Mouse (Mus musculus) CH12.LX (cell line): Measurements from ENCODE around the gene Tcf7. TPM values are rescaled to one million over a fixed set of nuclear protein-coding genes. Genes with fewer than 3 reads are reported as not detected.
A peak's percentile ranks its signal among the peaks of the same experiment; 100 is the strongest.

Experiments
- DNase-seq: peaks from one replicate; pipeline ENCODE4 v3.0.0-alpha.2; 2013; ENCODE audit errors: extremely low read depth
- H3K27ac ChIP-seq: 2 replicates; pipeline ENCODE4 v1.5.1; 2012; ENCODE audit warnings: low read depth, mild to moderate bottlenecking, control low read depth, moderate library complexity; ENCODE audit not compliant: insufficient read depth
- H3K27me3 ChIP-seq: replicated peaks from 2 replicates; pipeline ENCODE3; 2012; ENCODE audit warnings: inconsistent platforms
- H3K36me3 ChIP-seq, 2 experiments: replicated peaks in 1 of 2; 2 replicates each; pipeline versions ENCODE3 to v1.6.1; 2012; ENCODE audit warnings: inconsistent platforms in 1 of 2, low read length in 1 of 2, mild to moderate bottlenecking in 1 of 2, mixed read lengths in 1 of 2, moderate library complexity in 1 of 2; ENCODE audit not compliant: control insufficient read depth in 1 of 2, insufficient read depth in 1 of 2
- H3K4me1 ChIP-seq, 2 experiments: 2 replicates each; pipeline ENCODE4 v1.6.1; 2012; ENCODE audit warnings: inconsistent platforms in 1 of 2, moderate library complexity in 1 of 2; ENCODE audit not compliant: insufficient read depth in 2 of 2, control insufficient read depth in 1 of 2
- H3K4me2 ChIP-seq: 2 replicates; pipeline ENCODE4 v1.6.1; 2012; ENCODE audit warnings: low read depth, mild to moderate bottlenecking, control low read depth; ENCODE audit not compliant: poor library complexity, insufficient read depth, severe bottlenecking
- H3K4me3 ChIP-seq, 3 experiments: fragments of 150-350 bp in 1 of 3; sonication (generic) in 1 of 3; replicated peaks in 1 of 3; 2 replicates each; pipeline versions ENCODE3 to v1.5.1; 2011 to 2012; ENCODE audit warnings: low read depth in 2 of 3, low read length in 2 of 3, mild to moderate bottlenecking in 2 of 3, moderate library complexity in 2 of 3, control low read depth in 1 of 3, improper control_type of control experiment in 1 of 3, inconsistent platforms in 1 of 3, mixed read lengths in 1 of 3; ENCODE audit not compliant: poor library complexity in 1 of 3
- H3K79me2 ChIP-seq: replicated peaks from 2 replicates; pipeline ENCODE4 v1.6.1; 2012; ENCODE audit warnings: mild to moderate bottlenecking, moderate library complexity; ENCODE audit not compliant: control insufficient read depth, poor library complexity, insufficient read depth, severe bottlenecking; ENCODE audit errors: extremely low read depth
- H3K9ac ChIP-seq: 2 replicates; pipeline ENCODE4 v1.6.1; 2012; ENCODE audit warnings: low read depth, mild to moderate bottlenecking, control low read depth, moderate library complexity; ENCODE audit not compliant: insufficient read depth
- H3K9me3 ChIP-seq: replicated peaks from 2 replicates; pipeline ENCODE3; 2012; ENCODE audit warnings: low read length, inconsistent platforms, mixed read lengths
- BHLHE40 ChIP-seq: IDR thresholded peaks from 2 replicates; pipeline ENCODE4 v1.6.1; 2011; ENCODE audit warnings: mild to moderate bottlenecking, low read depth, low read length, improper control_type of control experiment
- CHD1 ChIP-seq: IDR thresholded peaks from 2 replicates; pipeline ENCODE4 v1.6.1; 2012; ENCODE audit warnings: low read depth, low read length, improper control_type of control experiment, inconsistent platforms
- CHD2 ChIP-seq: IDR thresholded peaks from 2 replicates; pipeline ENCODE4 v1.6.1; 2011; ENCODE audit warnings: low read length, improper control_type of control experiment
- CTCF ChIP-seq, 2 experiments: IDR thresholded peaks in 1 of 2; conservative IDR thresholded peaks in 1 of 2; 2 replicates each; pipeline ENCODE4 v1.5.1; 2011 to 2012; ENCODE audit warnings: low read depth in 2 of 2, low read length in 2 of 2, improper control_type of control experiment in 1 of 2, inconsistent platforms in 1 of 2, mild to moderate bottlenecking in 1 of 2, moderate library complexity in 1 of 2
- E2F4 ChIP-seq: IDR thresholded peaks from 2 replicates; pipeline ENCODE4 v1.6.1; 2011; ENCODE audit warnings: low read depth, low read length, improper control_type of control experiment; ENCODE audit not compliant: insufficient replicate concordance
- ELF1 ChIP-seq: IDR thresholded peaks from 2 replicates; pipeline ENCODE4 v1.6.1; 2014; ENCODE audit warnings: low read depth, mild to moderate bottlenecking, inconsistent platforms, low read length, improper control_type of control experiment
- EP300 ChIP-seq: IDR thresholded peaks from 2 replicates; pipeline ENCODE4 v1.6.1; 2011; ENCODE audit warnings: low read length, improper control_type of control experiment
- ETS1 ChIP-seq: conservative IDR thresholded peaks from 2 replicates; pipeline ENCODE4 v1.6.1; 2012; ENCODE audit warnings: low read depth, mild to moderate bottlenecking, inconsistent platforms, low read length, improper control_type of control experiment, moderate library complexity
- GABPA ChIP-seq: IDR thresholded peaks from 2 replicates; pipeline ENCODE4 v1.6.1; 2012; ENCODE audit warnings: low read depth, low read length, improper control_type of control experiment, inconsistent platforms; ENCODE audit not compliant: insufficient replicate concordance
- HCFC1 ChIP-seq: IDR thresholded peaks from 2 replicates; pipeline ENCODE4 v1.6.1; 2012; ENCODE audit warnings: low read depth, mild to moderate bottlenecking, inconsistent platforms, low read length, improper control_type of control experiment
- IRF4 ChIP-seq: IDR thresholded peaks from 2 replicates; pipeline ENCODE4 v1.6.1; 2014; ENCODE audit warnings: low read depth, mild to moderate bottlenecking, inconsistent platforms, low read length, improper control_type of control experiment
- JUN ChIP-seq: IDR thresholded peaks from 2 replicates; pipeline ENCODE4 v1.6.1; 2011; ENCODE audit warnings: low read depth, mild to moderate bottlenecking, low read length, improper control_type of control experiment, moderate library complexity; ENCODE audit not compliant: insufficient read depth
- JUND ChIP-seq: conservative IDR thresholded peaks from 2 replicates; pipeline ENCODE4 v1.6.1; 2011; ENCODE audit warnings: low read depth, low read length, improper control_type of control experiment
- KAT2A ChIP-seq: IDR thresholded peaks from 2 replicates; pipeline ENCODE4 v1.6.1; 2012; ENCODE audit warnings: low read length, improper control_type of control experiment, inconsistent platforms; ENCODE audit not compliant: insufficient replicate concordance
- MAFK ChIP-seq: IDR thresholded peaks from 2 replicates; pipeline ENCODE4 v1.6.1; 2011; ENCODE audit warnings: low read length, improper control_type of control experiment; ENCODE audit not compliant: insufficient replicate concordance
- MAX ChIP-seq: IDR thresholded peaks from 2 replicates; pipeline ENCODE4 v1.6.1; 2011; ENCODE audit warnings: low read length, improper control_type of control experiment
- MAZ ChIP-seq: IDR thresholded peaks from 2 replicates; pipeline ENCODE4 v1.6.1; 2012; ENCODE audit warnings: low read depth, mild to moderate bottlenecking, inconsistent platforms, low read length, improper control_type of control experiment, moderate library complexity
- MEF2A ChIP-seq: IDR thresholded peaks from 2 replicates; pipeline ENCODE4 v1.6.1; 2014; ENCODE audit warnings: low read depth, mild to moderate bottlenecking, inconsistent platforms, low read length, improper control_type of control experiment, borderline replicate concordance
- MXI1 ChIP-seq: IDR thresholded peaks from 2 replicates; pipeline ENCODE4 v1.6.1; 2011; ENCODE audit warnings: mild to moderate bottlenecking, low read depth, low read length, improper control_type of control experiment
- MYC ChIP-seq: IDR thresholded peaks from 2 replicates; pipeline ENCODE4 v1.6.1; 2011; ENCODE audit warnings: low read depth, mild to moderate bottlenecking, improper control_type of control experiment, low read length
- NELFE ChIP-seq: IDR thresholded peaks from 2 replicates; pipeline ENCODE4 v1.6.1; 2011; ENCODE audit warnings: low read depth, low read length, improper control_type of control experiment
- NRF1 ChIP-seq: IDR thresholded peaks from 2 replicates; pipeline ENCODE4 v1.6.1; 2014; ENCODE audit warnings: low read depth, mild to moderate bottlenecking, inconsistent platforms, low read length, improper control_type of control experiment, moderate library complexity
- PAX5 ChIP-seq: IDR thresholded peaks from 2 replicates; pipeline ENCODE4 v1.6.1; 2012; ENCODE audit warnings: low read length, inconsistent platforms, mixed read lengths
- POLR2A ChIP-seq: IDR thresholded peaks from 2 replicates; pipeline ENCODE4 v1.6.1; 2011; ENCODE audit warnings: low read depth, mild to moderate bottlenecking, improper control_type of control experiment, low read length
- POLR2AphosphoS2 ChIP-seq: IDR thresholded peaks from 2 replicates; pipeline ENCODE4 v1.6.1; 2011; ENCODE audit warnings: low read depth, low read length, improper control_type of control experiment
- RAD21 ChIP-seq: IDR thresholded peaks from 2 replicates; pipeline ENCODE4 v1.6.1; 2011; ENCODE audit warnings: low read depth, mild to moderate bottlenecking, low read length, improper control_type of control experiment, moderate library complexity
- RCOR1 ChIP-seq: conservative IDR thresholded peaks from 2 replicates; pipeline ENCODE4 v1.6.1; 2012; ENCODE audit warnings: low read depth, mild to moderate bottlenecking, inconsistent platforms, low read length, improper control_type of control experiment
- SIN3A ChIP-seq: IDR thresholded peaks from 2 replicates; pipeline ENCODE4 v1.6.1; 2012; ENCODE audit warnings: low read length, improper control_type of control experiment, inconsistent platforms
- SMC3 ChIP-seq: IDR thresholded peaks from 2 replicates; pipeline ENCODE4 v1.6.1; 2011; ENCODE audit warnings: low read depth, low read length, improper control_type of control experiment
- TBP ChIP-seq: conservative IDR thresholded peaks from 2 replicates; pipeline ENCODE4 v1.6.1; 2011; ENCODE audit warnings: low read depth, low read length, improper control_type of control experiment
- TCF12 ChIP-seq: IDR thresholded peaks from 2 replicates; pipeline ENCODE4 v1.6.1; 2014; ENCODE audit warnings: low read depth, mild to moderate bottlenecking, inconsistent platforms, low read length, improper control_type of control experiment
- UBTF ChIP-seq: IDR thresholded peaks from 2 replicates; pipeline ENCODE4 v1.6.1; 2012; ENCODE audit warnings: low read depth, mild to moderate bottlenecking, inconsistent platforms, low read length, improper control_type of control experiment, moderate library complexity
- USF1 ChIP-seq: IDR thresholded peaks from 2 replicates; pipeline ENCODE4 v1.6.1; 2014; ENCODE audit warnings: low read depth, mild to moderate bottlenecking, inconsistent platforms, low read length, improper control_type of control experiment
- USF2 ChIP-seq: conservative IDR thresholded peaks from 2 replicates; pipeline ENCODE4 v1.6.1; 2011; ENCODE audit warnings: low read depth, low read length, improper control_type of control experiment
- ZC3H11A ChIP-seq: IDR thresholded peaks from 2 replicates; pipeline ENCODE4 v1.6.1; 2012; ENCODE audit warnings: low read depth, mild to moderate bottlenecking, inconsistent platforms, low read length, improper control_type of control experiment
- ZKSCAN1 ChIP-seq: IDR thresholded peaks from 2 replicates; pipeline ENCODE4 v1.6.1; 2012; ENCODE audit warnings: low read depth, inconsistent platforms, low read length, improper control_type of control experiment, borderline replicate concordance
- ZMIZ1 ChIP-seq: IDR thresholded peaks from 2 replicates; pipeline ENCODE4 v1.6.1; 2012; ENCODE audit warnings: low read depth, mild to moderate bottlenecking, inconsistent platforms, low read length, improper control_type of control experiment
- ZNF384 ChIP-seq: IDR thresholded peaks from 2 replicates; pipeline ENCODE4 v1.6.1; 2012; ENCODE audit warnings: low read depth, low read length, improper control_type of control experiment, inconsistent platforms
- dilution Hi-C: fragments of 300-500 bp; cut with MboI; formaldehyde crosslinking; loops from 2 replicates; pipeline ENCODE4 v1.14.3; 2020; ENCODE audit warnings: low sequenced_read_pairs; ENCODE audit not compliant: extremely low pct_unique_long_range_greater_than_20kb, extremely low pct_ligation_motif_present
- in situ Hi-C: fragments of 300-500 bp; cut with MboI; formaldehyde crosslinking; loops from 3 replicates; pipeline ENCODE4 v1.14.3; 2019; ENCODE audit warnings: low sequenced_read_pairs, low pct_ligation_motif_present, low pct_unique_long_range_greater_than_20kb, mixed read lengths
- polyA plus RNA-seq: library from polyadenylated mRNA; unstranded; fragments of >175 nt; gene quantifications from 2 replicates; pipeline ENCODE4 v1.2.1, GENCODE M21; 2012; ENCODE audit warnings: low read depth; ENCODE audit not compliant: insufficient read length
- total RNA-seq, 2 experiments: library from RNA; depleted of rRNA; stranded (reverse); fragments of 300-350 nt in 1 of 2; fragments of >200 nt in 1 of 2; gene quantifications; 2 replicates each; pipeline ENCODE4 v1.2.3; 2012 to 2014

The Tcf7 gene
- total and polyA plus RNA-seq, 3 experiments = 0.55 to 5.5 (median 0.85) TPM

- Histone ChIP-seq H3K27me3 (peaks cover 16% of the 10 kb centered on the region), H3K79me2 (no peaks in the 10 kb centered on the region), H3K4me2 (peak overlapping the region; percentile 72), H3K27ac (no peak overlapping the region), H3K4me1 (peaks cover 17 to 66% of the 10 kb centered on the region in 2 experiments), H3K9ac (no peak overlapping the region), H3K9me3 (no peaks in the 10 kb centered on the region), H3K36me3 (no peaks in the 10 kb centered on the region), H3K4me3 (peak overlapping the region in 2 of 3 experiments; percentile 1 to 6)
- in situ Hi-C loops (no loop called here), dilution Hi-C loops (no loop called here)
- DNase-seq = peak; percentile 67
- TF ChIP-seq SMC3 = peak; percentile 25; the same call in 1 of the 2 replicates
- peak; percentile 71; the same call in 1 of the 2 replicates for TF ChIP-seq JUN
- peak; percentile 81 for TF ChIP-seq CHD2
- no peak for TF ChIP-seq MAX
- TF ChIP-seq ELF1 = no peak
- no peak for TF ChIP-seq ZC3H11A
- TF ChIP-seq JUND = no peak
- no peak for TF ChIP-seq NRF1
- TF ChIP-seq POLR2AphosphoS2 = no peak
- peak; percentile 73 for TF ChIP-seq ETS1
- peak; percentile 40; the same call in 1 of the 2 replicates for TF ChIP-seq MYC
- no peak for TF ChIP-seq POLR2A
- TF ChIP-seq TCF12 = peak; percentile 78
- no peak for TF ChIP-seq E2F4
- TF ChIP-seq ZNF384 = peak; percentile 47; the same call in 1 of the 2 replicates
- TF ChIP-seq MAZ = no peak
- no peak for TF ChIP-seq PAX5
- no peak; the same call in 1 of the 2 replicates for TF ChIP-seq SIN3A
- TF ChIP-seq MAFK = peak; percentile 92
- no peak for TF ChIP-seq USF2
- TF ChIP-seq RCOR1 = peak; percentile 83; the same call in 1 of the 2 replicates
- no peak for TF ChIP-seq KAT2A
- TF ChIP-seq GABPA = no peak
- TF ChIP-seq MEF2A = peak; percentile 66
- TF ChIP-seq CTCF (conservative IDR thresholded peaks at IDR 0.05 in 1 of 2, IDR thresholded peaks at IDR 0.05 in 1 of 2; ENCODE audit: low read depth in 2 of 2, low read length in 2 of 2) = peak; percentile 45 to 65; a peak in 3 of 4 replicates
- TF ChIP-seq MXI1 = no peak
- TF ChIP-seq TBP = no peak
- TF ChIP-seq NELFE = no peak
- TF ChIP-seq EP300 = peak; percentile 84
- TF ChIP-seq UBTF = no peak
- no peak for TF ChIP-seq HCFC1
- TF ChIP-seq ZMIZ1 = no peak
- TF ChIP-seq CHD1 = no peak
- peak; percentile 21 for TF ChIP-seq RAD21
- peak; percentile 83; the same call in 1 of the 2 replicates for TF ChIP-seq BHLHE40
- TF ChIP-seq USF1 = no peak
- no peak for TF ChIP-seq ZKSCAN1
- TF ChIP-seq IRF4 = peak; percentile 80
Observed at GRCm38 (mm10) chr11:52314102-52314793, 31.4 kb upstream of the Tcf7 start.
